Mouse (Mus musculus) heart, adult 2 months (tissue): ENCODE measurements around the gene Ccdc142. TPM values are rescaled to one million over a fixed set of nuclear protein-coding genes. Genes with fewer than 3 reads are reported as not detected.

Experiments
- DNase-seq, 2 experiments: peaks; one replicate each; pipeline ENCODE4 v3.0.0; 2021
- H3K27ac ChIP-seq: fragments of 200-600 bp; 2 replicates; pipeline ENCODE4 v1.8.1; 2022
- H3K27me3 ChIP-seq: fragments of 200-500 bp; 2 replicates; pipeline ENCODE4 v1.6.1; 2012; ENCODE audit warnings: mild to moderate bottlenecking, low read length, inconsistent platforms, mixed read lengths; ENCODE audit not compliant: control insufficient read depth, insufficient read depth
- H3K36me3 ChIP-seq: fragments of 200-500 bp; 2 replicates; pipeline ENCODE4 v1.6.1; 2012; ENCODE audit warnings: low read length, inconsistent platforms; ENCODE audit not compliant: control insufficient read depth, insufficient read depth
- H3K4me1 ChIP-seq: fragments of 200-500 bp; 2 replicates; pipeline ENCODE4 v1.6.1; 2011; ENCODE audit warnings: low read length; ENCODE audit not compliant: control insufficient read depth, insufficient read depth
- H3K4me3 ChIP-seq: fragments of 200-600 bp; 2 replicates; pipeline ENCODE4 v1.8.1; 2022
- H3K79me2 ChIP-seq: fragments of 200-500 bp; replicated peaks from 2 replicates; pipeline ENCODE4 v1.6.1; 2012; ENCODE audit warnings: mild to moderate bottlenecking, inconsistent platforms, low read length, moderate library complexity, mixed read lengths; ENCODE audit not compliant: control insufficient read depth, insufficient read depth
- H3K9ac ChIP-seq: fragments of 200-500 bp; 2 replicates; pipeline ENCODE4 v1.6.1; 2012; ENCODE audit warnings: low read depth, mild to moderate bottlenecking, control low read depth, inconsistent platforms, low read length, mixed read lengths
- CTCF ChIP-seq: fragments of 200-600 bp; IDR thresholded peaks from 2 replicates; pipeline ENCODE4 v1.8.1; 2022; ENCODE audit warnings: antibody characterized with exemption, mild to moderate bottlenecking, moderate library complexity
- EP300 ChIP-seq: fragments of 200-500 bp; IDR thresholded peaks from 2 replicates; pipeline ENCODE4 v1.6.1; 2011; ENCODE audit warnings: low read depth, low read length, control low read depth; ENCODE audit not compliant: insufficient read depth
- POLR2A ChIP-seq: fragments of 200-500 bp; IDR thresholded peaks from 2 replicates; pipeline ENCODE4 v1.6.1; 2011; ENCODE audit warnings: mild to moderate bottlenecking, low read depth, low read length, control low read depth; ENCODE audit not compliant: insufficient read depth
- WGBS: fragments of 180-500 bp; shearing (Covaris S2); methylation state at CpG from one replicate; pipeline ENCODE4 v1.1.7; 2018; 5-methylcytosine and 5-hydroxymethylcytosine counted together
- intact Hi-C: fragments of 180-260 bp; cut with DNase I; formaldehyde crosslinking; loops from one replicate; pipeline ENCODE4 v1.15.1; 2025
- polyA plus RNA-seq: library from polyadenylated mRNA; depleted of rRNA; stranded (reverse); fragments of >200 nt; gene quantifications from 2 replicates; pipeline ENCODE4 v1.2.3, GENCODE M21; 2012
- total RNA-seq, 2 experiments: library from RNA; stranded (reverse); gene quantifications; 2 replicates each; pipeline ENCODE4 v1.2.3; 2021

Ccdc142 gene
- total and polyA plus RNA-seq, 3 experiments: 2.0 to 2.5 (median 2.4) TPM

DNA sequence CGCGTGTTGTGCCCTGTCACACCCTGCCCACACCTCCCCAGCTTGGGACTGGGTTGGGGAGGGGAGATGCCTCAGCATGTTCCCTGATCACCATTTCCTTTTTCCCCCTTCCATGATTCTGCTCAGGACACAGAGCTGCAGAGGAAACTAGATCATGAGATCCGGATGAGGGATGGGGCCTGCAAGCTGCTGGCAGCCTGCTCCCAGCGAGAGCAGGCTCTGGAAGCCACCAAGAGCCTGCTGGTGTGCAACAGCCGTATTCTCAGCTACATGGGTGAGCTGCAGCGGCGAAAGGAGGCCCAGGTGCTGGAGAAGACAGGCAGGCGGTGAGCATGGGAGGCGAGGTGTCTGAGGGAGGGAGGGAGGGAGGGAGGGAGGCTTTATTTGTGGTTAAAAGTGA is 44.4 kb downstream of the Ccdc142 start:
- no peak overlapping the region for H3K27ac ChIP-seq
- no peaks in the 10 kb centered on the region for H3K27me3 ChIP-seq
- 0 out of 2 replicates have a peak, but pooled peaks cover 2% of the 10 kb centered on the region for H3K4me1 ChIP-seq
- WGBS: 49% methylated on average over 9 of the region's 9 CpGs
- H3K9ac ChIP-seq: no peak overlapping the region
- H3K36me3 ChIP-seq: no peaks in the 10 kb centered on the region
- H3K4me3 ChIP-seq: no peak overlapping the region
- intact Hi-C loops: no loop called here
- H3K79me2 ChIP-seq: no peaks in the 10 kb centered on the region
- DNase-seq: no peak
- no peak for TF ChIP-seq EP300
- TF ChIP-seq POLR2A: no peak

DNA sequence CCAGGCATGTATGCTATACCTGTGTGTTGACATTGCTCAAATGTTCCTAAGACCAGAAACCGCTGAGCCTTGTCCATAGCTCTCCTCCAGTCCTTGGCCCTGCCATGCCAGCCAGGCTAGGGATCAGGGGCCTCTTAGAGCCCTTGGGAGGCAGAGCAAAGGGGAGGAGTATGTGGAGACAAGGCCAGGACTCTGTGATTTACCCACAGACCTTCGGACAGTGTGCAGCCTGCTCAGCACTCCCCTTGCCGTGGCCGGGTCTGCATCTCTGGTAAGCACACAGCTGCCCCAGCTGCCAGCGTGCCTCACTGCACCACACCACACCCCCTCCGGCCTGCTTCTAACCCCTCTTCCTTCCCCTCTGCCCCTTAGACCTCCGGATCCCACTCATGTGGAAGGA is 45.9 kb downstream of the Ccdc142 start:
- no peaks in the 10 kb centered on the region for H3K27me3 ChIP-seq
- no peak overlapping the region for H3K4me3 ChIP-seq
- H3K79me2 ChIP-seq: no peaks in the 10 kb centered on the region
- DNase-seq: no peak
- no peak overlapping the region for H3K27ac ChIP-seq
- H3K9ac ChIP-seq: no peak overlapping the region
- TF ChIP-seq EP300 (no peak), POLR2A (no peak), CTCF (no peak)
- intact Hi-C loops: no loop called here
- H3K36me3 ChIP-seq: no peaks in the 10 kb centered on the region
- WGBS: 56% methylated on average over 7 of the region's 7 CpGs
- H3K4me1 ChIP-seq: 0 out of 2 replicates have a peak, but pooled peaks cover 2% of the 10 kb centered on the region

DNA sequence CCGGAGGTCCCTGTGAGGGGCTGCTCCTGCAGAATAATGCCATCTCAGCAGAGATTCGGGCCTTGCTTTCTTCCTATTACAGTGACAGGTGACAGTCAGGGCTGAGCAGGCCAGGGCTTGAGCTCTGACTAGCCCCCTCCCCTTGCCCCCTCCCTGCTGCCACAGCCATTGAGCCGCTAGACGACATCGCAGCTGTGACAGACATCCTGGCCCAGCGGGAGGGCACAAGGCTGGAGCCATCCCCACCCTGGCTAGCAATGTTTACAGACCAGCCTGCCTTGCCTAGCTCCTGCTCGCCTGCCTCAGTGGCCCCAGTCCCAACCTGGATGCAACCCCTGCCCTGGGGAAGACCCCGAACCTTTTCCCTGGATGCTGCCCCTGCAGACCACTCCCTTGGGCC is 50.3 kb downstream of the Ccdc142 start:
- WGBS: 56% methylated on average over 8 of the region's 8 CpGs
- no peaks in the 10 kb centered on the region for H3K36me3 ChIP-seq
- H3K4me3 ChIP-seq: no peak overlapping the region
- no peak overlapping the region for H3K9ac ChIP-seq
- no peak for TF ChIP-seq EP300
- TF ChIP-seq POLR2A: no peak
- no peak for TF ChIP-seq CTCF
- H3K27ac ChIP-seq: no peak overlapping the region
- H3K4me1 ChIP-seq: peaks cover 1% of the 10 kb centered on the region; the same call in 1 of the 2 replicates
- no peaks in the 10 kb centered on the region for H3K79me2 ChIP-seq
- intact Hi-C loops: no loop called here
- H3K27me3 ChIP-seq: no peaks in the 10 kb centered on the region
- DNase-seq: no peak

DNA sequence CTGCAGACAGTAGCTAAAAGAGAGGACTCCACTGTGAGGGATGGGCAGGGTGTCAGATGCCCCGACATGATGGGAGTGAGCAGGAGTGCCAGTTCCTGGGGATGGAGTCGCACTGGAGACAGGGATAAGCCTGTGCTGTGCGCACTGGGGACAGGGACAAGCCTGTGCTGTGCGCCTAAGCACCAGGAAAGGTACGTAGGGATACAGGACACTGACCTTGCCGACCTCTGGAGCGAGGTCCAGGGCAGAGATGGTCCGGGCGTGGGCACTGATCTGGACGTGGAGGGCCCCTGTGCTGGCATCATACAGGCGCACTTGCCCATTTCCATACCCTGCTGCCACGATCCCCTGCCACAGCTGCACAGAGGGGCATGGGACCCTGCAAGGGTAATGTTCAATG is 51.6 kb downstream of the Ccdc142 start:
- H3K27me3 ChIP-seq: no peaks in the 10 kb centered on the region
- no peak overlapping the region for H3K4me3 ChIP-seq
- intact Hi-C loops: no loop called here
- no peak for DNase-seq
- no peak for TF ChIP-seq POLR2A
- no peak for TF ChIP-seq CTCF
- TF ChIP-seq EP300: no peak
- no peak overlapping the region for H3K9ac ChIP-seq
- H3K27ac ChIP-seq: no peak overlapping the region
- no peaks in the 10 kb centered on the region for H3K79me2 ChIP-seq
- WGBS: 84% methylated on average over 12 of the region's 12 CpGs
- H3K36me3 ChIP-seq: no peaks in the 10 kb centered on the region
- H3K4me1 ChIP-seq: peaks cover 1% of the 10 kb centered on the region; the same call in 1 of the 2 replicates

DNA sequence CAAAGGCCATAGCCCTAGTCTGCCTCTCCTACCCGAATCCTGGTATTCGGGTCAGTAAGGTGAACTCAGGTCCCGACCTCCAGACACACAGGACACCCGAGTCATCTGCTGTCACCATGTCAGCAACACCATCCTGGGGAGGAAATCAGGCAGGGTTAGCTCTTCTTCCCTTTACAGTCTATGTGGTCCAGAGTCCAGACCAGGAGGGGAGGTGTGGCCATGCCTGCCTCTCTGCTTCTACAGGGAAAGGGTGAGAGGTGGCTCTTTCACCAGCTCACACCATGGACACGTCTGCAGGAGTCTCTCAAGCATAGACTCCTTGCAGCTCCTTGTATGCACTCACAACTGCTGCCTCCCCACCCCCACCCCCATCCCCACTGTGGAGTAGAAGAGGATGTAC is 52.1 kb downstream of the Ccdc142 start:
- WGBS: 76% methylated on average over 5 of the region's 5 CpGs
- Histone ChIP-seq H3K27ac (no peak overlapping the region), H3K79me2 (no peaks in the 10 kb centered on the region), H3K9ac (no peak overlapping the region), H3K27me3 (no peaks in the 10 kb centered on the region), H3K4me1 (peaks cover 1% of the 10 kb centered on the region; the same call in 1 of the 2 replicates), H3K4me3 (no peak overlapping the region), H3K36me3 (no peaks in the 10 kb centered on the region)
- TF ChIP-seq EP300 (no peak), POLR2A (no peak), CTCF (no peak)
- intact Hi-C loops: no loop called here
- DNase-seq: no peak

DNA sequence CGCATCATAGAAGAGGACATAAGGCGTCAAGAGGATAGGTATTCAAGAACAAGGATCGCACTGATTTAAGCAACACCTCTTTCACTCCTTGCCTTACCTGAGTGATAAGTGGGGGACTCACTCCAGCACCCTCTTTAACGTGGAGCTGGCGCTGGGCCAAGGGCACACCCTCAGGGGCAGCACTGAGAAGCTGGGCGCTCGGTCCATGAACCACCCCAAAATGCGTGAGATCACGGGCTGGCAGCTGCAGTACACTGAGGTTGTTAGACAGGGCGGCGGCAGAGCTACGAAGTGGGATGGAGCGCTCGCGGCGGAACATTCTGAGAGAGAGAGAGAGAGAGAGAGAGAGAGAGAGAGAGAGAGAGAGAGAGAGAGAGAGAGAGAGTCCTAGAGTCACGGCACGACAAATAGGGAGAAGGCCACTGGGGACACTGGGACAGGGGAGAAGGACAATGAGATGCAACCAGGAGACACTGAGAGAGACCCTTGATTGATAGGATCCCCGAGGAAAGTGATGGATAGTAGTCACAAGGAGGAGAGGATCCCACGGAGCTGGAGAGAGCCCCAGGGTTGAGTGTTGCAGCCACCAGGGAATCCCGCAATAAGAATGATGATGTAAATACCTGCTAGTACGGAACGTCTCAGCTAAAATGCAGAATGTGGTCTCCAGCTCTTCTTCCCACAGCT is 54.3 kb downstream of the Ccdc142 start:
- peak in 1 of 2 experiments; percentile 33 for DNase-seq
- Histone ChIP-seq H3K27me3 (no peaks in the 10 kb centered on the region), H3K4me1 (peaks cover 1% of the 10 kb centered on the region; the same call in 1 of the 2 replicates), H3K4me3 (peak overlapping the region; percentile 52), H3K27ac (no peak overlapping the region), H3K36me3 (no peaks in the 10 kb centered on the region), H3K79me2 (no peaks in the 10 kb centered on the region), H3K9ac (peak overlapping the region; percentile 53)
- no peak for TF ChIP-seq CTCF
- no peak for TF ChIP-seq POLR2A
- TF ChIP-seq EP300: no peak
- 12% methylated on average over 23 of the region's 23 CpGs for WGBS
- intact Hi-C loops: no loop called here
